Mouse (Mus musculus): Measurements from ENCODE around the gene Gm20431. TPM values are rescaled to one million over a fixed set of nuclear protein-coding genes. Genes with fewer than 3 reads are reported as not detected.
A peak's percentile ranks its signal among the peaks of the same experiment; 100 is the strongest.

Gene Gm20431
- 9.1 and 11.6 TPM in 2 replicates for polyA plus RNA-seq (2014; fragmentation: Nextera tagmentation; extraction: Ambion mirVana)

GRCm38 (mm10) chr2:167661270-167662203, at the start of gene Gm20431:
Gene Gm20431, minus strand, starts transcription at chr2:167661496.
- H3K27me3 ChIP-seq (replicated peaks; ENCODE audit: control insufficient read depth, insufficient read depth, low read length) = no peaks in the 10 kb centered on the region
- no peaks in the 10 kb centered on the region for H3K9me3 ChIP-seq (ENCODE audit: control insufficient read depth, low read length)
- DNase-seq (ENCODE audit: low spot score) = peak; percentile 97
- WGBS = under 1% methylated on average over 25 of the region's 110 CpGs
- H3K27ac ChIP-seq (replicated peaks; ENCODE audit: low read depth, low read length) = peak within 1 kb of the TSS; percentile 58
- peak within 1 kb of the TSS; percentile 98 for H3K4me2 ChIP-seq (ENCODE audit: low read depth, low read length)
- ATAC-seq (ENCODE audit: low read depth) = peak; percentile 95
- peaks cover 11% of the 10 kb centered on the region; the same call in 1 of the 2 replicates for H3K36me3 ChIP-seq (ENCODE audit: control insufficient read depth, insufficient read depth, low read length)
- peak within 1 kb of the TSS; percentile 86 for H3K4me3 ChIP-seq (ENCODE audit: low read depth, low read length)
- peaks cover 22% of the 10 kb centered on the region for H3K4me1 ChIP-seq (ENCODE audit: control insufficient read depth, insufficient read depth, low read length)
- H3K9ac ChIP-seq (ENCODE audit: low read depth, low read length) = peak within 1 kb of the TSS; percentile 90

GRCm38 (mm10) chr2:167710574-167710973, 49.3 kb upstream of the Gm20431 start:
- ATAC-seq (ENCODE audit: low read depth) (no peak), DNase-seq (ENCODE audit: low spot score) (no peak)
- Histone ChIP-seq H3K4me3 (ENCODE audit: low read depth, low read length) (no peak overlapping the region), H3K27ac (replicated peaks; ENCODE audit: low read depth, low read length) (no peak overlapping the region), H3K27me3 (replicated peaks; ENCODE audit: control insufficient read depth, insufficient read depth, low read length) (no peaks in the 10 kb centered on the region), H3K36me3 (ENCODE audit: control insufficient read depth, insufficient read depth, low read length) (no peaks in the 10 kb centered on the region), H3K9ac (ENCODE audit: low read depth, low read length) (no peak overlapping the region), H3K4me1 (ENCODE audit: control insufficient read depth, insufficient read depth, low read length) (0 out of 2 replicates have a peak, but pooled peaks cover 2% of the 10 kb centered on the region), H3K9me3 (ENCODE audit: control insufficient read depth, low read length) (no peaks in the 10 kb centered on the region), H3K4me2 (ENCODE audit: low read depth, low read length) (no peak overlapping the region)
- WGBS = 67% methylated on average over 6 of the region's 6 CpGs

- Histone ChIP-seq H3K4me2 (ENCODE audit: low read depth, low read length) (no peak overlapping the region), H3K4me1 (ENCODE audit: control insufficient read depth, insufficient read depth, low read length) (0 out of 2 replicates have a peak, but pooled peaks cover 4% of the 10 kb centered on the region), H3K27ac (replicated peaks; ENCODE audit: low read depth, low read length) (no peak overlapping the region), H3K27me3 (replicated peaks; ENCODE audit: control insufficient read depth, insufficient read depth, low read length) (no peaks in the 10 kb centered on the region), H3K4me3 (ENCODE audit: low read depth, low read length) (no peak overlapping the region), H3K9me3 (ENCODE audit: control insufficient read depth, low read length) (no peaks in the 10 kb centered on the region), H3K36me3 (ENCODE audit: control insufficient read depth, insufficient read depth, low read length) (no peaks in the 10 kb centered on the region), H3K9ac (ENCODE audit: low read depth, low read length) (no peak overlapping the region)
- ATAC-seq (ENCODE audit: low read depth) (peak; percentile 26; the same call in 1 of the 2 replicates), DNase-seq (ENCODE audit: low spot score) (no peak)
- 60% methylated on average over 6 of the region's 6 CpGs for WGBS
Observed at GRCm38 (mm10) chr2:167709969-167710368, 48.7 kb upstream of the Gm20431 start.

GRCm38 (mm10) chr2:167708373-167708772, 47.1 kb upstream of the Gm20431 start:
- no peak for DNase-seq (ENCODE audit: low spot score)
- H3K27ac ChIP-seq (replicated peaks; ENCODE audit: low read depth, low read length) = no peak overlapping the region
- no peaks in the 10 kb centered on the region for H3K9me3 ChIP-seq (ENCODE audit: control insufficient read depth, low read length)
- no peak for ATAC-seq (ENCODE audit: low read depth)
- 0 out of 2 replicates have a peak, but pooled peaks cover 4% of the 10 kb centered on the region for H3K4me1 ChIP-seq (ENCODE audit: control insufficient read depth, insufficient read depth, low read length)
- no peak overlapping the region for H3K4me2 ChIP-seq (ENCODE audit: low read depth, low read length)
- H3K27me3 ChIP-seq (replicated peaks; ENCODE audit: control insufficient read depth, insufficient read depth, low read length) = no peaks in the 10 kb centered on the region
- 55% methylated on average over 15 of the region's 15 CpGs for WGBS
- no peak overlapping the region for H3K4me3 ChIP-seq (ENCODE audit: low read depth, low read length)
- H3K36me3 ChIP-seq (ENCODE audit: control insufficient read depth, insufficient read depth, low read length) = no peaks in the 10 kb centered on the region
- H3K9ac ChIP-seq (ENCODE audit: low read depth, low read length) = no peak overlapping the region

GRCm38 (mm10) chr2:167706183-167706939, 45.1 kb upstream of the Gm20431 start:
- Histone ChIP-seq H3K4me2 (ENCODE audit: low read depth, low read length) (no peak overlapping the region), H3K36me3 (ENCODE audit: control insufficient read depth, insufficient read depth, low read length) (no peaks in the 10 kb centered on the region), H3K9me3 (ENCODE audit: control insufficient read depth, low read length) (no peaks in the 10 kb centered on the region), H3K9ac (ENCODE audit: low read depth, low read length) (0 out of 2 replicates have a peak overlapping the region, but pooled peaks have one; percentile 23), H3K27me3 (replicated peaks; ENCODE audit: control insufficient read depth, insufficient read depth, low read length) (no peaks in the 10 kb centered on the region), H3K4me1 (ENCODE audit: control insufficient read depth, insufficient read depth, low read length) (0 out of 2 replicates have a peak, but pooled peaks cover 4% of the 10 kb centered on the region), H3K4me3 (ENCODE audit: low read depth, low read length) (no peak overlapping the region), H3K27ac (replicated peaks; ENCODE audit: low read depth, low read length) (no peak overlapping the region)
- ATAC-seq (ENCODE audit: low read depth) (no peak), DNase-seq (ENCODE audit: low spot score) (no peak)
- 73% methylated on average over 11 of the region's 11 CpGs for WGBS

- H3K9me3 ChIP-seq (ENCODE audit: control insufficient read depth, low read length) = no peaks in the 10 kb centered on the region
- 91% methylated on average over 4 of the region's 4 CpGs for WGBS
- H3K27ac ChIP-seq (replicated peaks; ENCODE audit: low read depth, low read length) = no peak overlapping the region
- DNase-seq (ENCODE audit: low spot score) (no peak), ATAC-seq (ENCODE audit: low read depth) (no peak)
- no peak overlapping the region for H3K4me2 ChIP-seq (ENCODE audit: low read depth, low read length)
- no peaks in the 10 kb centered on the region for H3K36me3 ChIP-seq (ENCODE audit: control insufficient read depth, insufficient read depth, low read length)
- H3K4me1 ChIP-seq (ENCODE audit: control insufficient read depth, insufficient read depth, low read length) = 0 out of 2 replicates have a peak, but pooled peaks cover 4% of the 10 kb centered on the region
- no peak overlapping the region for H3K9ac ChIP-seq (ENCODE audit: low read depth, low read length)
- H3K27me3 ChIP-seq (replicated peaks; ENCODE audit: control insufficient read depth, insufficient read depth, low read length) = no peaks in the 10 kb centered on the region
- no peak overlapping the region for H3K4me3 ChIP-seq (ENCODE audit: low read depth, low read length)
Observed at GRCm38 (mm10) chr2:167704409-167704808, 43.1 kb upstream of the Gm20431 start.

- H3K9ac ChIP-seq (ENCODE audit: low read depth, low read length) = no peak overlapping the region
- H3K27ac ChIP-seq (replicated peaks; ENCODE audit: low read depth, low read length) = no peak overlapping the region
- H3K4me2 ChIP-seq (ENCODE audit: low read depth, low read length) = no peak overlapping the region
- H3K27me3 ChIP-seq (replicated peaks; ENCODE audit: control insufficient read depth, insufficient read depth, low read length) = no peaks in the 10 kb centered on the region
- no peak for DNase-seq (ENCODE audit: low spot score)
- H3K4me3 ChIP-seq (ENCODE audit: low read depth, low read length) = no peak overlapping the region
- H3K9me3 ChIP-seq (ENCODE audit: control insufficient read depth, low read length) = no peaks in the 10 kb centered on the region
- no peaks in the 10 kb centered on the region for H3K36me3 ChIP-seq (ENCODE audit: control insufficient read depth, insufficient read depth, low read length)
- 62% methylated on average over 6 of the region's 6 CpGs for WGBS
- no peak for ATAC-seq (ENCODE audit: low read depth)
- H3K4me1 ChIP-seq (ENCODE audit: control insufficient read depth, insufficient read depth, low read length) = 0 out of 2 replicates have a peak, but pooled peaks cover 4% of the 10 kb centered on the region
Observed at GRCm38 (mm10) chr2:167702126-167702525, 40.8 kb upstream of the Gm20431 start.

- DNase-seq (ENCODE audit: low spot score) (no peak), ATAC-seq (ENCODE audit: low read depth) (no peak)
- no peaks in the 10 kb centered on the region for H3K36me3 ChIP-seq (ENCODE audit: control insufficient read depth, insufficient read depth, low read length)
- WGBS = 73% methylated on average over 5 of the region's 5 CpGs
- H3K4me3 ChIP-seq (ENCODE audit: low read depth, low read length) = no peak overlapping the region
- no peak overlapping the region for H3K27ac ChIP-seq (replicated peaks; ENCODE audit: low read depth, low read length)
- no peak overlapping the region for H3K4me2 ChIP-seq (ENCODE audit: low read depth, low read length)
- H3K9me3 ChIP-seq (ENCODE audit: control insufficient read depth, low read length) = no peaks in the 10 kb centered on the region
- H3K27me3 ChIP-seq (replicated peaks; ENCODE audit: control insufficient read depth, insufficient read depth, low read length) = no peaks in the 10 kb centered on the region
- no peak overlapping the region for H3K9ac ChIP-seq (ENCODE audit: low read depth, low read length)
- H3K4me1 ChIP-seq (ENCODE audit: control insufficient read depth, insufficient read depth, low read length) = 0 out of 2 replicates have a peak, but pooled peaks cover 4% of the 10 kb centered on the region
Observed at GRCm38 (mm10) chr2:167701472-167701871, 40.2 kb upstream of the Gm20431 start.

Data from embryonic facial prominence, embryonic 14.5 days (tissue).